Mouse (Mus musculus) small intestine, adult 2 months (tissue): ENCODE results near the gene Wdr25. TPM values are rescaled to one million over a fixed set of nuclear protein-coding genes. Genes with fewer than 3 reads are reported as not detected.
A peak's percentile ranks its signal among the peaks of the same experiment; 100 is the strongest.
"Not testable (repeated sequence)": the region's sequence is repeated elsewhere in the genome, so short reads cannot be mapped to it uniquely, and the experiment has no call there.

ENCODE experiments used
- H3K27ac ChIP-seq: fragments of 200-500 bp; 2 replicates; pipeline ENCODE4 v1.5.1; 2012; ENCODE audit warnings: low read depth, low read length, control low read depth, inconsistent platforms; ENCODE audit not compliant: insufficient read depth
- H3K27me3 ChIP-seq: fragments of 200-500 bp; 2 replicates; pipeline ENCODE4 v1.6.1; 2012; ENCODE audit warnings: mild to moderate bottlenecking, moderate library complexity, low read length, inconsistent platforms; ENCODE audit not compliant: control insufficient read depth, insufficient read depth
- H3K36me3 ChIP-seq: fragments of 200-500 bp; 2 replicates; pipeline ENCODE4 v1.6.1; 2012; ENCODE audit warnings: mild to moderate bottlenecking, low read length, control low read depth, inconsistent platforms; ENCODE audit not compliant: control insufficient read depth, insufficient read depth
- H3K4me1 ChIP-seq: fragments of 200-500 bp; 2 replicates; pipeline ENCODE4 v1.6.1; 2012; ENCODE audit warnings: low read length, inconsistent platforms, mixed read lengths; ENCODE audit not compliant: control insufficient read depth, insufficient read depth, insufficient read length
- H3K4me3 ChIP-seq: fragments of 200-500 bp; 2 replicates; pipeline ENCODE4 v1.5.1; 2012; ENCODE audit warnings: low read depth, mild to moderate bottlenecking, control low read depth, inconsistent platforms, low read length, moderate library complexity
- CTCF ChIP-seq: fragments of 200-500 bp; IDR thresholded peaks from 2 replicates; pipeline ENCODE4 v1.5.1; 2012; ENCODE audit warnings: low read depth, mild to moderate bottlenecking, control low read depth, inconsistent platforms, low read length, moderate library complexity, mixed read lengths; ENCODE audit not compliant: insufficient replicate concordance, insufficient read length; ENCODE audit errors: extremely low read depth
- POLR2A ChIP-seq: fragments of 200-500 bp; IDR thresholded peaks from 2 replicates; pipeline ENCODE4 v1.6.1; 2012; ENCODE audit warnings: low read depth, mild to moderate bottlenecking, control low read depth, inconsistent platforms, low read length, moderate library complexity
- WGBS: fragments of 180-500 bp; shearing (Covaris S2); methylation state at CpG from one replicate; pipeline ENCODE4 v1.1.7; 2018; 5-methylcytosine and 5-hydroxymethylcytosine counted together
- polyA plus RNA-seq: library from polyadenylated mRNA; depleted of rRNA; stranded (reverse); fragments of >200 nt; gene quantifications from 2 replicates; pipeline ENCODE4 v1.2.3, GENCODE M21; 2012; rRNA removed

Gene Wdr25
- polyA plus RNA-seq: 2.3 and 8.8 TPM in 2 replicates

GRCm38 (mm10) chr12:108892989-108893714 is at the start of gene Wdr25:
Gene Wdr25 (plus strand): TSS chr12:108893631.
- peaks cover 12% of the 10 kb centered on the region for H3K36me3 ChIP-seq
- 6% methylated on average over 12 of the region's 12 CpGs for WGBS
- no peak for TF ChIP-seq POLR2A
- TF ChIP-seq CTCF: no peak
- H3K27me3 ChIP-seq: no peaks in the 10 kb centered on the region
- peak within 1 kb of the TSS; percentile 76 for H3K27ac ChIP-seq
- peaks cover 6% of the 10 kb centered on the region; the same call in 1 of the 2 replicates for H3K4me1 ChIP-seq
- peak within 1 kb of the TSS; percentile 81 for H3K4me3 ChIP-seq

GRCm38 (mm10) chr12:108848033-108848432 is 45.4 kb upstream of the Wdr25 start:
- not testable (repeated sequence) for H3K27ac ChIP-seq, H3K4me3 ChIP-seq, H3K36me3 ChIP-seq, H3K4me1 ChIP-seq, H3K27me3 ChIP-seq
- WGBS: 63% methylated on average over 3 of the region's 3 CpGs
- TF ChIP-seq CTCF: peak; percentile 47; the same call in 1 of the 2 replicates

- Histone ChIP-seq H3K36me3 (no peaks in the 10 kb centered on the region), H3K27me3 (no peaks in the 10 kb centered on the region), H3K4me1 (no peaks in the 10 kb centered on the region), H3K27ac (no peak overlapping the region), H3K4me3 (no peak overlapping the region)
- WGBS: 69% methylated on average over 4 of the region's 4 CpGs
- TF ChIP-seq POLR2A (no peak), CTCF (no peak)
Observed at GRCm38 (mm10) chr12:108849488-108850022, 43.9 kb upstream of the Wdr25 start.

GRCm38 (mm10) chr12:108850129-108850528 is 43.3 kb upstream of the Wdr25 start:
- H3K27ac ChIP-seq: no peak overlapping the region
- TF ChIP-seq POLR2A (no peak), CTCF (no peak)
- H3K4me1 ChIP-seq: peaks cover 2% of the 10 kb centered on the region
- 72% methylated on average over 8 of the region's 8 CpGs for WGBS
- H3K27me3 ChIP-seq: no peaks in the 10 kb centered on the region
- H3K36me3 ChIP-seq: no peaks in the 10 kb centered on the region
- no peak overlapping the region for H3K4me3 ChIP-seq

- TF ChIP-seq POLR2A: no peak
- no peak for TF ChIP-seq CTCF
- 87% methylated on average over 8 of the region's 8 CpGs for WGBS
- no peaks in the 10 kb centered on the region for H3K27me3 ChIP-seq
- H3K4me1 ChIP-seq: peaks cover 4% of the 10 kb centered on the region
- no peak overlapping the region for H3K27ac ChIP-seq
- no peak overlapping the region for H3K4me3 ChIP-seq
- H3K36me3 ChIP-seq: no peaks in the 10 kb centered on the region
Observed at GRCm38 (mm10) chr12:108850886-108851285, 42.5 kb upstream of the Wdr25 start.

GRCm38 (mm10) chr12:108852822-108853221 is 40.6 kb upstream of the Wdr25 start:
- H3K36me3 ChIP-seq: no peaks in the 10 kb centered on the region

GRCm38 (mm10) chr12:108855081-108855480 is 38.4 kb upstream of the Wdr25 start:
- 42% methylated on average over 10 of the region's 10 CpGs for WGBS
- Histone ChIP-seq H3K4me3 (no peak overlapping the region), H3K4me1 (peaks cover 4% of the 10 kb centered on the region), H3K36me3 (peaks cover 2% of the 10 kb centered on the region; the same call in 1 of the 2 replicates), H3K27me3 (no peaks in the 10 kb centered on the region), H3K27ac (no peak overlapping the region)
- TF ChIP-seq CTCF: no peak

More at GRCm38 (mm10) chr12:108852822-108853221, 40.6 kb upstream of the Wdr25 start:
- Histone ChIP-seq H3K27ac (no peak overlapping the region), H3K4me3 (no peak overlapping the region), H3K27me3 (no peaks in the 10 kb centered on the region), H3K4me1 (peaks cover 4% of the 10 kb centered on the region)
- 85% methylated on average over 8 of the region's 8 CpGs for WGBS
- TF ChIP-seq CTCF (no peak), POLR2A (no peak)
